Comparison of ENCODE assay signal across 8 mouse cellular contexts in the genomic region with DNA sequence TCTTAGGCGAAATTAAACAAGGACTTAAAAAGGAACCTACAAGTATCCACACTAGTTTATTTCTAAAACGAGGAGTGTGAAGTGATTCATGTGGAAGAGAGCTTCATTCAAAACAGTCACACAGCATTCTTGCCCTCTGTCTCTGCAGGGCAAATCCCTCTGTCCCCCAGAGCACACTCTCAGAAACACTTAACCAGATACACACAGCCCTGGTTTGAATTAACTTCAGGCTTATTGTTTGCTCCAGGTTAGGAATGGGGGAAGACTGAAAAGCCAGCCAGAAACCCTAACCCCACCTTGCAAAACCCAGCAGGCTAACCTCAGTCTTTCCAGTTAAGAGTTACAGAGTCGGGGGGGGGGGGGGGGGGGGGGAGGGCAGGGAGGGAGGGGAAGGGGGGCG. TPM values are rescaled to one million over a fixed set of nuclear protein-coding genes. Genes with fewer than 3 reads are reported as not detected.
A peak's percentile ranks its signal among the peaks of the same experiment; 100 is the strongest.
DNase-seq lines count a peak whose midpoint lies in the region; ATAC-seq and TF ChIP-seq lines count a peak whose summit lies in the region.

No protein-coding gene starts in this region.

- TF ChIP-seq CTCF in midbrain, postnatal 0 days (IDR thresholded peaks at IDR 0.05): no peak
- no peak for TF ChIP-seq CTCF in stomach, postnatal 0 days (IDR thresholded peaks at IDR 0.05; ENCODE audit: low read depth)

- no peak overlapping the region; the same call in 1 of the 2 replicates for H3K4me2 ChIP-seq in midbrain, postnatal 0 days (ENCODE audit: low read depth, low read length, poor library complexity, severe bottlenecking)
- peak overlapping the region; percentile 80; the same call in 1 of the 2 replicates for H3K4me2 ChIP-seq in limb, embryonic 15.5 days
- H3K4me2 ChIP-seq in stomach, postnatal 0 days (replicated peaks; ENCODE audit: low read depth): peak overlapping the region; percentile 93; the same call in 1 of the 2 replicates

- H3K36me3 ChIP-seq in midbrain, embryonic 10.5 days: peaks cover 26% of the 10 kb centered on the region
- no peaks in the 10 kb centered on the region for H3K36me3 ChIP-seq in midbrain, postnatal 0 days (ENCODE audit: insufficient read depth, low read length)
- peaks cover 5% of the 10 kb centered on the region; the same call in 1 of the 2 replicates for H3K36me3 ChIP-seq in limb, embryonic 15.5 days
- no peaks in the 10 kb centered on the region for H3K36me3 ChIP-seq in stomach, postnatal 0 days (ENCODE audit: control insufficient read depth, insufficient read depth, low read length)

- 12% methylated on average over 4 of the region's 4 CpGs for WGBS in midbrain, embryonic 10.5 days
- 34% methylated on average over 2 of the region's 4 CpGs for WGBS in midbrain, postnatal 0 days
- 27% methylated on average over 2 of the region's 4 CpGs for WGBS in limb, embryonic 15.5 days
- 26% methylated on average over 3 of the region's 4 CpGs for WGBS in stomach, postnatal 0 days

- no peak for ATAC-seq in midbrain, postnatal 0 days (ENCODE audit: low FRiP score)
- no peak for ATAC-seq in limb, embryonic 15.5 days (ENCODE audit: insufficient number of reproducible peaks, low FRiP score, low TSS enrichment, low read depth)
- no peak for ATAC-seq in stomach, postnatal 0 days (ENCODE audit: low FRiP score, low TSS enrichment)

- H3K4me3 ChIP-seq in midbrain, embryonic 10.5 days: peak overlapping the region; percentile 99
- H3K4me3 ChIP-seq in midbrain, postnatal 0 days (ENCODE audit: low read depth, low read length): no peak overlapping the region
- peak overlapping the region; percentile 88; the same call in 1 of the 2 replicates for H3K4me3 ChIP-seq in limb, embryonic 15.5 days
- H3K4me3 ChIP-seq in stomach, postnatal 0 days (ENCODE audit: low read depth, low read length): no peak overlapping the region

- no peaks in the 10 kb centered on the region for H3K9me3 ChIP-seq in midbrain, embryonic 10.5 days (replicated peaks)
- H3K9me3 ChIP-seq in midbrain, postnatal 0 days (ENCODE audit: low read length): no peaks in the 10 kb centered on the region
- no peaks in the 10 kb centered on the region for H3K9me3 ChIP-seq in limb, embryonic 15.5 days
- no peaks in the 10 kb centered on the region for H3K9me3 ChIP-seq in stomach, postnatal 0 days (ENCODE audit: control insufficient read depth, low read length)

- H3K4me1 ChIP-seq in midbrain, embryonic 10.5 days: peaks cover 54% of the 10 kb centered on the region
- peaks cover 4% of the 10 kb centered on the region; the same call in 1 of the 2 replicates for H3K4me1 ChIP-seq in midbrain, postnatal 0 days (ENCODE audit: insufficient read depth, low read length)
- peaks cover 46% of the 10 kb centered on the region for H3K4me1 ChIP-seq in limb, embryonic 15.5 days
- peaks cover 3% of the 10 kb centered on the region for H3K4me1 ChIP-seq in stomach, postnatal 0 days (replicated peaks; ENCODE audit: control insufficient read depth, insufficient read depth)

- DNase-seq in embryo, embryonic 10 days (ENCODE audit: low spot score): peak; percentile 54
- no peak for DNase-seq in embryo, embryonic 9.5 days (ENCODE audit: extremely low spot score)
- no peak for DNase-seq in midbrain, embryonic 10.5 days (ENCODE audit: low spot score)
- no peak for DNase-seq in midbrain, postnatal 0 days (ENCODE audit: low spot score)
- DNase-seq in stomach, postnatal 0 days (ENCODE audit: low spot score): peak; percentile 10
- DNase-seq in yolk sac, embryonic 10.5 days (ENCODE audit: low spot score): no peak
- DNase-seq in left cerebral cortex, adult 9 months (ENCODE audit: low spot score in 2 of 2): no peak

- H3K9ac ChIP-seq in midbrain, postnatal 0 days (replicated peaks; ENCODE audit: low read length, poor library complexity, severe bottlenecking): no peak overlapping the region
- H3K9ac ChIP-seq in limb, embryonic 15.5 days: no peak overlapping the region
- no peak overlapping the region for H3K9ac ChIP-seq in stomach, postnatal 0 days (ENCODE audit: low read length)

- H3K27ac ChIP-seq in midbrain, embryonic 10.5 days (replicated peaks): peak overlapping the region; percentile 100
- H3K27ac ChIP-seq in midbrain, postnatal 0 days (ENCODE audit: low read depth, low read length): no peak overlapping the region
- H3K27ac ChIP-seq in limb, embryonic 15.5 days: no peak overlapping the region
- H3K27ac ChIP-seq in stomach, postnatal 0 days (replicated peaks): no peak overlapping the region

- TF ChIP-seq EP300 in stomach, postnatal 0 days (optimal IDR thresholded peaks at IDR 0.05): no peak

- no peaks in the 10 kb centered on the region for H3K27me3 ChIP-seq in midbrain, embryonic 10.5 days (ENCODE audit: low read depth, poor library complexity, severe bottlenecking)
- no peaks in the 10 kb centered on the region for H3K27me3 ChIP-seq in midbrain, postnatal 0 days (ENCODE audit: insufficient read depth, low read length)
- H3K27me3 ChIP-seq in limb, embryonic 15.5 days: no peaks in the 10 kb centered on the region
- H3K27me3 ChIP-seq in stomach, postnatal 0 days (ENCODE audit: control insufficient read depth, insufficient read depth, low read length): no peaks in the 10 kb centered on the region

RNA-seq across cellular contexts. Expression of gene Igf2bp3, which starts 2.6 kb away (rescaled TPM):
- polyA plus RNA-seq in midbrain, embryonic 10.5 days (2016; fragmentation: Nextera tagmentation; extraction: Ambion mirVana): 134 and 148 TPM in 2 replicates
- 5.4 and 7.4 TPM in 2 replicates for total RNA-seq in midbrain, postnatal 0 days (2014; rRNA removed)
- 8.8 and 10.6 TPM in 2 replicates for polyA plus RNA-seq in midbrain, postnatal 0 days (2015; fragmentation: Nextera tagmentation; extraction: Ambion mirVana)
- 45.9 and 46.1 TPM in 2 replicates for polyA plus RNA-seq in limb, embryonic 15.5 days (2015; fragmentation: Nextera tagmentation; extraction: Ambion mirVana)
- polyA plus RNA-seq in stomach, postnatal 0 days (2015; fragmentation: Nextera tagmentation; extraction: Ambion mirVana): 40.7 and 43.6 TPM in 2 replicates

RNA-seq across cellular contexts. Expression of gene Tra2a, which starts 51.7 kb away (rescaled TPM):
- polyA plus RNA-seq in midbrain, embryonic 10.5 days (2016; fragmentation: Nextera tagmentation; extraction: Ambion mirVana): 121 and 126 TPM in 2 replicates
- 66.9 and 70.7 TPM in 2 replicates for total RNA-seq in midbrain, postnatal 0 days (2014; rRNA removed)
- polyA plus RNA-seq in midbrain, postnatal 0 days (2015; fragmentation: Nextera tagmentation; extraction: Ambion mirVana): 35.3 and 41.8 TPM in 2 replicates
- 81.9 and 98.3 TPM in 2 replicates for polyA plus RNA-seq in limb, embryonic 15.5 days (2015; fragmentation: Nextera tagmentation; extraction: Ambion mirVana)
- polyA plus RNA-seq in stomach, postnatal 0 days (2015; fragmentation: Nextera tagmentation; extraction: Ambion mirVana): 34.6 and 35.4 TPM in 2 replicates

Comparison
In these comparisons a context has a peak if more than half of its experiments do, and no peak if none do; other contexts are left out.
1. DNase-seq: peak in embryo, embryonic 10 days (single experiment) and stomach, postnatal 0 days (single experiment); none in embryo, embryonic 9.5 days (single experiment), midbrain, embryonic 10.5 days (single experiment), midbrain, postnatal 0 days (single experiment), yolk sac, embryonic 10.5 days (single experiment) and left cerebral cortex, adult 9 months (0 of 2).
2. H3K4me3 ChIP-seq: peak in midbrain, embryonic 10.5 days (single experiment) and limb, embryonic 15.5 days (single experiment); none in midbrain, postnatal 0 days (single experiment) and stomach, postnatal 0 days (single experiment).